Mouse (Mus musculus) heart, adult 2 months (tissue): ENCODE measurements around the gene Nhsl2. TPM values are rescaled to one million over a fixed set of nuclear protein-coding genes. Genes with fewer than 3 reads are reported as not detected.

Source experiments
- DNase-seq, 2 experiments: peaks; one replicate each; pipeline ENCODE4 v3.0.0; 2021
- H3K27ac ChIP-seq: fragments of 200-600 bp; 2 replicates; pipeline ENCODE4 v1.8.1; 2022
- H3K27me3 ChIP-seq: fragments of 200-500 bp; 2 replicates; pipeline ENCODE4 v1.6.1; 2012; ENCODE audit warnings: mild to moderate bottlenecking, low read length, inconsistent platforms, mixed read lengths; ENCODE audit not compliant: control insufficient read depth, insufficient read depth
- H3K36me3 ChIP-seq: fragments of 200-500 bp; 2 replicates; pipeline ENCODE4 v1.6.1; 2012; ENCODE audit warnings: low read length, inconsistent platforms; ENCODE audit not compliant: control insufficient read depth, insufficient read depth
- H3K4me1 ChIP-seq: fragments of 200-500 bp; 2 replicates; pipeline ENCODE4 v1.6.1; 2011; ENCODE audit warnings: low read length; ENCODE audit not compliant: control insufficient read depth, insufficient read depth
- H3K4me3 ChIP-seq: fragments of 200-600 bp; 2 replicates; pipeline ENCODE4 v1.8.1; 2022
- H3K79me2 ChIP-seq: fragments of 200-500 bp; replicated peaks from 2 replicates; pipeline ENCODE4 v1.6.1; 2012; ENCODE audit warnings: mild to moderate bottlenecking, inconsistent platforms, low read length, moderate library complexity, mixed read lengths; ENCODE audit not compliant: control insufficient read depth, insufficient read depth
- H3K9ac ChIP-seq: fragments of 200-500 bp; 2 replicates; pipeline ENCODE4 v1.6.1; 2012; ENCODE audit warnings: low read depth, mild to moderate bottlenecking, control low read depth, inconsistent platforms, low read length, mixed read lengths
- CTCF ChIP-seq: fragments of 200-600 bp; IDR thresholded peaks from 2 replicates; pipeline ENCODE4 v1.8.1; 2022; ENCODE audit warnings: antibody characterized with exemption, mild to moderate bottlenecking, moderate library complexity
- EP300 ChIP-seq: fragments of 200-500 bp; IDR thresholded peaks from 2 replicates; pipeline ENCODE4 v1.6.1; 2011; ENCODE audit warnings: low read depth, low read length, control low read depth; ENCODE audit not compliant: insufficient read depth
- POLR2A ChIP-seq: fragments of 200-500 bp; IDR thresholded peaks from 2 replicates; pipeline ENCODE4 v1.6.1; 2011; ENCODE audit warnings: mild to moderate bottlenecking, low read depth, low read length, control low read depth; ENCODE audit not compliant: insufficient read depth
- WGBS: fragments of 180-500 bp; shearing (Covaris S2); methylation state at CpG from one replicate; pipeline ENCODE4 v1.1.7; 2018; 5-methylcytosine and 5-hydroxymethylcytosine counted together
- intact Hi-C: fragments of 180-260 bp; cut with DNase I; formaldehyde crosslinking; loops from one replicate; pipeline ENCODE4 v1.15.1; 2025
- polyA plus RNA-seq: library from polyadenylated mRNA; depleted of rRNA; stranded (reverse); fragments of >200 nt; gene quantifications from 2 replicates; pipeline ENCODE4 v1.2.3, GENCODE M21; 2012
- total RNA-seq, 2 experiments: library from RNA; stranded (reverse); gene quantifications; 2 replicates each; pipeline ENCODE4 v1.2.3; 2021

The Nhsl2 gene
- total and polyA plus RNA-seq, 3 experiments, result 1.4 to 4.2 (median 3.6) TPM

- H3K4me1 ChIP-seq, result peaks cover 3% of the 10 kb centered on the region; the same call in 1 of the 2 replicates
- 32% methylated on average over 12 of the region's 12 CpGs for WGBS
- no peak overlapping the region for H3K9ac ChIP-seq
- H3K27me3 ChIP-seq, result no peaks in the 10 kb centered on the region
- peak; percentile 29 to 34 for DNase-seq
- TF ChIP-seq CTCF, result no peak
- no peak for TF ChIP-seq POLR2A
- no peak for TF ChIP-seq EP300
- intact Hi-C loops, result no loop called here
- H3K36me3 ChIP-seq, result no peaks in the 10 kb centered on the region
- H3K79me2 ChIP-seq, result no peaks in the 10 kb centered on the region
- H3K27ac ChIP-seq, result peak overlapping the region; percentile 15; the same call in 1 of the 2 replicates
- H3K4me3 ChIP-seq, result no peak overlapping the region
Observed at GRCm38 (mm10) chrX:101993841-101994571, 144.8 kb downstream of the Nhsl2 start.

GRCm38 (mm10) chrX:101996726-101997125 lies 147.5 kb downstream of the Nhsl2 start:
- Histone ChIP-seq H3K27me3 (no peaks in the 10 kb centered on the region), H3K4me3 (no peak overlapping the region), H3K4me1 (peaks cover 3% of the 10 kb centered on the region; the same call in 1 of the 2 replicates), H3K27ac (no peak overlapping the region), H3K79me2 (no peaks in the 10 kb centered on the region), H3K36me3 (no peaks in the 10 kb centered on the region), H3K9ac (no peak overlapping the region)
- 56% methylated on average over 2 of the region's 2 CpGs for WGBS
- TF ChIP-seq EP300, result no peak
- no peak for TF ChIP-seq CTCF
- no peak for TF ChIP-seq POLR2A
- DNase-seq, result peak in 1 of 2 experiments; percentile 19
- intact Hi-C loops, result no loop called here

- WGBS, result 34% methylated on average over 20 of the region's 20 CpGs
- Histone ChIP-seq H3K9ac (no peak overlapping the region), H3K27ac (no peak overlapping the region), H3K36me3 (no peaks in the 10 kb centered on the region), H3K27me3 (no peaks in the 10 kb centered on the region), H3K4me3 (no peak overlapping the region), H3K4me1 (no peaks in the 10 kb centered on the region), H3K79me2 (no peaks in the 10 kb centered on the region)
- TF ChIP-seq CTCF, result no peak
- no peak for TF ChIP-seq POLR2A
- no peak for TF ChIP-seq EP300
- no peak for DNase-seq
- intact Hi-C loops, result no loop called here
Observed at GRCm38 (mm10) chrX:102003632-102004315, 154.6 kb downstream of the Nhsl2 start.

GRCm38 (mm10) chrX:102004370-102004769 lies 155.2 kb downstream of the Nhsl2 start:
- H3K79me2 ChIP-seq, result no peaks in the 10 kb centered on the region
- intact Hi-C loops, result no loop called here
- no peaks in the 10 kb centered on the region for H3K27me3 ChIP-seq
- no peak overlapping the region for H3K4me3 ChIP-seq
- no peaks in the 10 kb centered on the region for H3K4me1 ChIP-seq
- WGBS, result 18% methylated on average over 7 of the region's 7 CpGs
- no peak for DNase-seq
- H3K36me3 ChIP-seq, result no peaks in the 10 kb centered on the region
- H3K27ac ChIP-seq, result no peak overlapping the region
- TF ChIP-seq POLR2A, result no peak
- TF ChIP-seq EP300, result no peak
- no peak for TF ChIP-seq CTCF
- no peak overlapping the region for H3K9ac ChIP-seq

GRCm38 (mm10) chrX:102005141-102005641 lies 156.0 kb downstream of the Nhsl2 start:
- Histone ChIP-seq H3K27me3 (no peaks in the 10 kb centered on the region), H3K79me2 (no peaks in the 10 kb centered on the region), H3K4me3 (no peak overlapping the region), H3K9ac (no peak overlapping the region), H3K4me1 (no peaks in the 10 kb centered on the region), H3K36me3 (no peaks in the 10 kb centered on the region), H3K27ac (no peak overlapping the region)
- intact Hi-C loops, result no loop called here
- 44% methylated on average over 10 of the region's 10 CpGs for WGBS
- DNase-seq, result no peak
- TF ChIP-seq EP300 (no peak), POLR2A (no peak), CTCF (no peak)

- Histone ChIP-seq H3K79me2 (no peaks in the 10 kb centered on the region), H3K4me1 (no peaks in the 10 kb centered on the region)
- TF ChIP-seq POLR2A, result no peak
- no peak for TF ChIP-seq CTCF
- TF ChIP-seq EP300, result no peak
Observed at GRCm38 (mm10) chrX:102007935-102008334, 158.8 kb downstream of the Nhsl2 start.

More at GRCm38 (mm10) chrX:102007935-102008334, 158.8 kb downstream of the Nhsl2 start:
- Histone ChIP-seq H3K4me3 (no peak overlapping the region), H3K27me3 (no peaks in the 10 kb centered on the region), H3K27ac (no peak overlapping the region), H3K9ac (no peak overlapping the region), H3K36me3 (no peaks in the 10 kb centered on the region)
- 45% methylated on average over 2 of the region's 2 CpGs for WGBS
- no peak for DNase-seq
- intact Hi-C loops, result no loop called here
